Mouse (Mus musculus): Measurements from ENCODE around the gene Psmd5. TPM values are rescaled to one million over a fixed set of nuclear protein-coding genes. Genes with fewer than 3 reads are reported as not detected.

Psmd5 gene
- total RNA-seq (2015) (40.2 and 51.6 TPM in 2 replicates), total RNA-seq (2017) (17.1 and 17.8 TPM in 2 replicates)

DNA sequence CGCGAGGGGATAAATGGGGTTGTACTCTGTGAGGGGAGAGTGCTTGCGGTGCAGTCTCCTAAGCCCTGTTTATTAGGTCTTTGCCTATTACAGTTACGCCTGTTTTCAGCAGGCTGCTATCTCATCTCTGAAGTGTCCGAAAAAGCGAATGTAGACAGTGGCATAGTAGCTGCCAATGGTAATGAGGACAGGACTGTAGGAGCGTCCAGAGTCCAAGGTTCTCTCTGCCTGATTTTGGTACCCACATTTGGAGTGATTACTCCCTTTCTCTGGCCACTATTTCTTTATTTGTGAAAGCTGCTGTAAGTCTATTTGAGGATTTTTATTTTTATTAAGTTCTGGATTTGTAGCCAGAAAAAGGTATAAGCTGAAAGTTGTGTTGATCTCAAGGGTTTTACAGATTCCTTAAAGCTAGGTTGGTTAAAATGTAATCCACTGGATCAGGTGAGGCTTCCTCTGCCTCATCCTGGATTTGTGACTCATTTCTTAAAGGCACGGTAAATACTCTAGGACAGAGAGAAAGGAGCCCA is at the start of gene Psmd5:
Gene Psmd5 (minus strand): TSS at position 153 of the 530 bp plus-strand sequence.
- ATAC-seq (ENCODE audit: poor library complexity, severe bottlenecking), result no peak

DNA sequence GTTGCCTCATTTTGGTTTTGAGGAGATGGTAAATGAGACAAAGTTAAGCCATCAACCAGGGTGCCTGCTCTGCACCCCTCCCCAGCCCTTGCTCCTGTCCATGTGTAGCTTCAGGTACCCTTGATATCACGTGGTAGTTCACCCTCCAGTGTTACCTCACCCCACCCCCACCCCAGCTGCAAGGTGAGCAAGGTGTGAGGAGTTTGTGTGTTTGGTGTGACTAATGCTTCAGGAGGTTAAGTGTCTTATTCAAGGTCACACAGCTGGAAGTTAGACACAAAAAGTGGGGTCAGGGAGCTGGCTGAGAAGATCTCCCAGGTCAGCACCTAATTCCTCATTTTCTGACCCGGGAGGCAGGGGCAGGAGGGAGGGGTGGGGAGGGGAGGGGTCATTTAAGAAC is 48.0 kb upstream of the Psmd5 start:
- ATAC-seq (ENCODE audit: poor library complexity, severe bottlenecking), result no peak

GRCm38 (mm10) chr2:34920144-34920543 is 45.4 kb upstream of the Psmd5 start:
- ATAC-seq (ENCODE audit: poor library complexity, severe bottlenecking), result no peak

DNA sequence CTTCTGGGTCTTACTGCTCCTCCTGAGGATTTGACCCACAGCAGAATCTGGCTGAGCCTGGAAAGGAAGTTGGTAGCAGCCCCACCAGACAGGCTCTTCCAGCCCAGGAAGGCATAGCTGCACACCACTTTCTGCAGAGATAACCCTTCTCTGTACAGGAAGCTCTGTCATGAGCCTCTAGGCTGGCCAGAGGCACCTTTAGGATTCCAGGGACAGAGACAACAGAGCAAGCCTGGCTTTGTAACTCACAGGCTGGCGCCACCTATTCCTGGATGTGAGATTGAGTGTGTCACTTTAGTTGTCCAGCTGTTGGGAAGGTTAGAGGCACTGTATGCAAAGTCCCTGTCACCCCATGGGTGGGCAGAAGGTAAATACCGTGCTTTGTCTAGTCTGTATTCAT is 40.3 kb upstream of the Psmd5 start:
- ATAC-seq (ENCODE audit: poor library complexity, severe bottlenecking), result no peak

DNA sequence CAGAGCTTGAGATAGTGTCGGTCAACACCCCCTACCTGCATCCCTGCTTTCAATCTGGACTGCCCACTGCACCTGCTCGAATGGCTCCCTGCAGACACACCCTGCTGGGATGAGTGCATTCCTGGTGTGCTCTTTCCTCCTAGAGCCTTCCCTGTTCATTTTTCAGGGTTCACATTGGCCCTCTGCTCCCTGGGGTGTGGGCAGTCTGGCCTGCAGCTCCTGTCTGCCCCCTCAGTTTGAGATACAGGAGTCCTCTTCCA is 40.0 kb upstream of the Psmd5 start:
- ATAC-seq (ENCODE audit: poor library complexity, severe bottlenecking), result no peak

GRCm38 (mm10) chr2:34914069-34914822 is 39.5 kb upstream of the Psmd5 start:
- peak; percentile 73 for ATAC-seq (ENCODE audit: poor library complexity, severe bottlenecking)

GRCm38 (mm10) chr2:34913218-34914068 is 38.7 kb upstream of the Psmd5 start, which contains the start of gene Phf19:
Gene Phf19, minus strand, starts transcription at chr2:34914026.
- peak; percentile 81 for ATAC-seq (ENCODE audit: poor library complexity, severe bottlenecking)

- ATAC-seq (ENCODE audit: poor library complexity, severe bottlenecking), result no peak
These were observed 37.8 kb upstream of the Psmd5 start for GRCm38 (mm10) chr2:34912613-34913012.

- no peak for ATAC-seq (ENCODE audit: poor library complexity, severe bottlenecking)
These were observed 37.1 kb upstream of the Psmd5 start for GRCm38 (mm10) chr2:34911871-34912270.

DNA sequence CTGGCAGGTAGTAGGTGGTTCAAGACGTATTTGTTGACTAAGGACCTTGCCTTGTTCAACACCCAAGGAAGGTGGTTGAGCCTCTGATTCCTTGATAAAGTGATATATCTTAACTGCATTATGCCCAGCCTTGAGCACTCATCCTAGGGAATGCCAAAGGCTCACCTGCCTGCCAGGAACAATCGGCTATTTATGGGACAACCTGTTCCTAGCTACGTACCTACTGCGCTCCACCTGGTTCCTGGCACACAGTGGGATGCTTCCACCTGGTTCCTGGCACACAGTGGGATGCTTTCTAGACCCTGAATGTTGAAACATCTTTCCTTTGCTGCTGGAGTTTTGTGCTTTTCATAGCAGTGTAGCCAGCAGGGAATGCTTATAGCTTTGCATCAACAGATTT is 35.0 kb upstream of the Psmd5 start:
- ATAC-seq (ENCODE audit: poor library complexity, severe bottlenecking), result no peak

DNA sequence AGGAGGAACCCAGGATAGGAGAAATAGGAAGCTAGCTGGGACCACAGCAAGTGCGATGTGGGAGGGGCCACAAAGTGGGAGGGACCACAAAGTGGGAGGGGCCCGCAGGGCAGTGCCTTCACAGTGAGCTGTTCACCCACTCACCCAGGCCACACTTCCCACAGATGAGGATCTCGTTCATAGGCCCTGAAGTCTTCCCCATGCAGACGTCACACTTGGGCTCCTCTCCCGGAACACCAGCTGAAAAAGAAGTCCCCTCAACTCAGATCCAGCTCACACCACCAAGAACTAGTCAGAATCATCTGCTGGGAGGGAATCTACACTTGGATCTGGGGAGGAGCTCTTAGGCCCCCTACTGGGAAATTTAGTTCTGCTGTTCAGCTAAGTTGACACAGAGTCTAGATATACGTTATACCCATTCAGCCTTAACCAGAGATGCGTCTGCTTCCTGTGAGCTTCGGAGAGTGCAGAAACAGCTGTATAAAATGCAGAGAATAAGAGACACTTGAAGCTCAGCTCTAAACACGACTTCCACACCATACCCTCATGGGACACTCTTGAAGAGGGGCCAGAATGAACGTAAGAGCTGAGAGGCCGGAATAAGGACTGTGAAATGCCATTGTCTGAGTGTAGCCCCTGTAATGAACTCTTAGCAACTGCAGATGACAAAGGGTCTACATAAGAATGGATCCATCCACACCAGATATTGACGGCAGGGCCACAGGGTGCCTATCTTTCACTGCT is 32.3 kb upstream of the Psmd5 start:
- peak; percentile 25 for ATAC-seq (ENCODE audit: poor library complexity, severe bottlenecking)

DNA sequence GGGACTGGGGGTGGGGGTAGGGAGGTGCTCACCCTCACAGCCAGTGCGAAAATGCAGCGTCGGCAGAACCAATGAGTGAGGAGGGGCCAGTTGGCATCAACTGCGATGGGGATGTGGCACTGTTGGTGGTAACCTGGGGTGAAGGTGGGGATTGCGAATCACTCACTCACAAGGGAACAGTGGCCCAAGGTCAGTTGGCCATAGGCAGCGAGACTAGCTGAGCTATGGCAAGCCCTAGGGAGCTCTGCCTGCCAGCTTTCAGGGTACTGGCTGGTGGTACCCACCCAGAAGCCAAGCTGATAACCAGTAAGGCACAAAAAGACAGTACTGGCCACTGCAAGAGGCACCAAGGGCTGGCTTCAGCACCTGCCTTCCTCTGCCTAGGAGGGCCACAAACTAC is 31.7 kb upstream of the Psmd5 start:
- ATAC-seq (ENCODE audit: poor library complexity, severe bottlenecking), result no peak

DNA sequence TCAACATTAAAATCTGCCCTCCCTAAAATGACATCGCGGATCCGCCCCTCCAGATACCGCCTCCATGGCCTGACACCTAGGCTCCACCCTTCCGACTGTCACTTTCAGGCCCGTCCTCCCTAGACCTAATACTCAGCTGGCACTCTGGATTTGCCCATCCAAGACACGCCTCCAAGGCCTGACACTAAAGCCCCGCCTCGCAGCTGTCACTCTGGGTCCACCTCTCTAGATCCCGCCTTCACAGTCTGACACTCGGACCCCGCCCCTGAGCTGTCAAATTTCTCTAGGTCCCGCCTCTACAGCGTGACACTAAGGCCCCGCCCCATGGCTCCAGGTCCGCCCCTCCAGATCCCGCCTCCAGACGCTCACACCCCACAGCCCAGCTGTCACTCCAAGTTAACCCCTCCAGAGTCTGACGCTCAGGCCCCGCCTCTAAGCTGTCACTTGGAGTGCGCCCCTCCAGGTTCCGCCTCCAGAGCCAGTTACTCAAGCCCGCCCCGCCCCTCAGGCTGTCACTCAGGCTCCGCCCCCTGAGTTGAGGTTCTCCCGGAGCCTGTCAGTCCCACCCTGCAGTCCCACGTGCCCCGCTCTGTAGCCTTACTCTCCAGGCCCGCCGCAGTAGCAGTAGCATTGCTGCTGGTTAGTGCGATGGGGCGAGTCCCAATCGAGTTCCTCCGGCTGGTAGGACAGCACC is 30.2 kb upstream of the Psmd5 start:
- ATAC-seq (ENCODE audit: poor library complexity, severe bottlenecking), result peak; percentile 87

GRCm38 (mm10) chr2:34903652-34904405 is 29.1 kb upstream of the Psmd5 start:
- ATAC-seq (ENCODE audit: poor library complexity, severe bottlenecking), result no peak

DNA sequence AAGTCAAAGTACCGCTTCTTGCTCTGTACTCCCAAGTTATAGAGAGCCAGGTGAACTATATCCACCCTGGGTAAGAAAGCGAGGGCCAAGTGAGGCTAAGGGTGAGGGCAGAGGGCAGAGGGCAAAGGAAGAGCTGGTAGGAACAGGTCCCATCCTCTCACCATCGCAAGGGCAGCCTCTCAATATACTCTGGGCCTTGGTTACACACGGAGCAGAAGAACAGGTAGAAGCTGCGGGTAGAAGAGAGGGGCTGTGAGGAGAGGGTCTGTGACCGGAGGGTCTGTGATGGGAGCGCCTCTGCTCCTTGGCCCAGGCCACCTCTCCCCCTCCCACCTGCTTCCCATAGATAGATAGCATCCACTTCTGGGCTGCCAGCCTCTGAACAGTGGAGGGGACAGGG is 28.4 kb upstream of the Psmd5 start:
- no peak for ATAC-seq (ENCODE audit: poor library complexity, severe bottlenecking)

DNA sequence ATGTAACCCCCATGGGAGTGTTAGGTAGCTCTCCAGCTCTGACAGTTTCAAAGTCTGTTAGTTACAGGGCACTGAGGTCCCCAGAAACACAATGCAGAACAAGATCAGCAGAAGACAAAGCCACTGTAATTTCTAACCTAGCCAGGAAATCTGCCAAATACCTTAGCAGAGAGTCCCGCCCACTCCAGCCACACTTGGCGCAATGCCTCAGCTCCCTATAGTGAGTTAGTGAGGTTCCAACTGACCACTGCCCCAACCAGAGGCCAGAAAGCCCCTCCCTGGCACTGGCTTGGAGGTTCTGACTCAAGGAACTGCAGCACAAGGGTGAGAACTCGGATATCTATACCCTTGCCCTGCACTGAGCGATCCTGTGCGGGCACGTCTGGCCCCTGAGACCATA is 28.0 kb upstream of the Psmd5 start:
- no peak for ATAC-seq (ENCODE audit: poor library complexity, severe bottlenecking)

DNA sequence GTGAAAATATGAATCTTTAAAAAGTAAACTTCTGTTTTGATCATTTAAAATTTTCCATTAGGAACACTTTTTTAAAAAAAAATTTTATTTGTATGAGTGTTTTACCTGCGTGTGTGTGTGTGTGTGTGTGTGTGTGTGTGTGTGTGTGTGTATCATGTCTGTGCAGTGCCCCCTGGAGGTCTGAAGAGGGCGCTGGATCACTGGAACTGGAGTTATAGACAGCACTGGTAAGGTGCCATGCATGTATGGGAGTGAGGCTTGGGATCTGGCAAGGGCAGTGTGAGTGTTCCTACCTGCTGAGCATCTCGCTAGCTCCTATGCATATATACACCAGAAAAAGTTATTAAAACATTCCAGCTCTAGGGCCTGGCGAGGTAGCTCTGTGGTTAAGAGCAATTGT is 27.0 kb upstream of the Psmd5 start:
- no peak for ATAC-seq (ENCODE audit: poor library complexity, severe bottlenecking)

DNA sequence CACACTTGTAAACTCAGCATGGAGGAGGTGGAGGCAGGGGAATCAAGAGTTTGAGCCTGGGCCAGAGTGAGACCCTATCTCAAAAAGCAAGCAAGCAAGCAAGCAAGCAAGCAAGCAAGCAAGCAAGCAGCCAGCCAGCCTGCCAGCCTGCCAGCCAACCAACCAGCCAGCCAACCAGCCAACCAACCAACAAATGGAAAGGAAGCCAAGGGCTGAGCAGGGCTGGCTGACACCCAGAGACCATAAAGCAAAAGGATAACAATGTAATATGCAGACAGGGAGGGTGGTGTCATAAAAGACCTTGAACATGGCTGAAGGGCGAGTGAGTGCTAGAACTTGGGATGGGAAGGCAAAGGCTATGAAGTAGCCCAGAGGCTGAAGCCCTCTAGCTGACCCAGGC is 25.6 kb upstream of the Psmd5 start:
- ATAC-seq (ENCODE audit: poor library complexity, severe bottlenecking), result no peak

DNA sequence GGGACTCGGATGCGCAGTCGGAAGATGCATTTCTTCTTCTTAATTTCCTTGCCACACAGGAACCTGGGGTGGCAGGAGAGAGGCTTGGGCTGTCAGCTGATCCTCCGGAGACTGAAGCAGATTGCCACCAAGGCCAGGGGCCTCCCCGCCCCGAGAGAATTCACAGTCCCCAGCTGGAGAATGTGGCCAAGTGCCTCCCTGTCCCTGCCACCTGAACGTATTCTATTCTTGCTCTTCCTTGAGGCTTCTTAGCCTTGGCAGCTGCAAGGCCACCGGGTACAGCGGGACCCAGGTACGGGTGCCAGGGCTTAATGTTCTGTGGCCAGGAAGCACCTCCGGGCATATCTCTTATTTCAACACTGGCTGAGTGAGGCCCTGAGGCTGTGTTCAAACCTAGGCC is 24.9 kb upstream of the Psmd5 start:
- no peak for ATAC-seq (ENCODE audit: poor library complexity, severe bottlenecking)

DNA sequence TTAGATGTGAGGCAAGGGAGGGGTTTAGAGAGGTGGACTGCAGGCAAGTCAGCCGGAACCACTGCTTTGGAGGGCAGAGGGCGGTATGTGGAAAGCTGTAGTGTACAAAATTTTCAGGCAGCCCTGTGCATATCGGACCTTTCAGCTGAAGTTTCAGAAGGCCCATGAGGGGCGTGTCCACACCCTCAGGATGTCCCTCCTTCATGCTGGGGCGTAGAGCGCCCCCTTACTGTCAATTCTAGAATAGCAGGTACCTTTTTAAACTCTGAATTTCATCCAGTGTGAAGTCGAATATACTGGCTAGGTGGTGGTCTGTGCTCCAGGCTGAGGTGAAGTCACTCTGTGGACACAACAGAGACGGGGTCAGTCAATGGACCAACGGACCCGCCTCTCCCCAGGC is 23.1 kb upstream of the Psmd5 start:
- peak; percentile 43 for ATAC-seq (ENCODE audit: poor library complexity, severe bottlenecking)
